Mouse (Mus musculus) embryo, embryonic 10 days (tissue): ENCODE results near the gene Limk2.

ENCODE experiments used
- DNase-seq: peaks from one replicate; pipeline ENCODE4 v3.0.0-alpha.2; 2015; ENCODE audit warnings: low spot score

The Limk2 gene

DNA sequence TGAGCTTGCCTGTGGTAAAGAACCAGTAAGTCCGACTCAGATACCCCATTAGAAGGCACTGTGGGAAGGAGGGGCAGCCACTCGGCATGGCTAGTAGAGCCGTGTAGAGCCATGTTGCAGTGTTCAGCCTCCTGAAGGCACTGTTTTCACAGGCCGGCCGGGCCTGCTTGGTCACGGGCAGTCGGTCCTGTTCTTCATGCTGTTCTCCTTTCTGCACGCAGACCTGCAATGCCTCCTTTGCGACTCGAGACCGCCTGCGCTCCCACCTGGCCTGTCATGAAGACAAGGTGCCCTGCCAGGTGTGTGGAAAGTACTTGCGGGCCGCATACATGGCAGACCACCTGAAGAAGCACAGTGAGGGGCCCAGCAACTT lies 110.2 kb downstream of the Limk2 start:
- DNase-seq = no peak

DNA sequence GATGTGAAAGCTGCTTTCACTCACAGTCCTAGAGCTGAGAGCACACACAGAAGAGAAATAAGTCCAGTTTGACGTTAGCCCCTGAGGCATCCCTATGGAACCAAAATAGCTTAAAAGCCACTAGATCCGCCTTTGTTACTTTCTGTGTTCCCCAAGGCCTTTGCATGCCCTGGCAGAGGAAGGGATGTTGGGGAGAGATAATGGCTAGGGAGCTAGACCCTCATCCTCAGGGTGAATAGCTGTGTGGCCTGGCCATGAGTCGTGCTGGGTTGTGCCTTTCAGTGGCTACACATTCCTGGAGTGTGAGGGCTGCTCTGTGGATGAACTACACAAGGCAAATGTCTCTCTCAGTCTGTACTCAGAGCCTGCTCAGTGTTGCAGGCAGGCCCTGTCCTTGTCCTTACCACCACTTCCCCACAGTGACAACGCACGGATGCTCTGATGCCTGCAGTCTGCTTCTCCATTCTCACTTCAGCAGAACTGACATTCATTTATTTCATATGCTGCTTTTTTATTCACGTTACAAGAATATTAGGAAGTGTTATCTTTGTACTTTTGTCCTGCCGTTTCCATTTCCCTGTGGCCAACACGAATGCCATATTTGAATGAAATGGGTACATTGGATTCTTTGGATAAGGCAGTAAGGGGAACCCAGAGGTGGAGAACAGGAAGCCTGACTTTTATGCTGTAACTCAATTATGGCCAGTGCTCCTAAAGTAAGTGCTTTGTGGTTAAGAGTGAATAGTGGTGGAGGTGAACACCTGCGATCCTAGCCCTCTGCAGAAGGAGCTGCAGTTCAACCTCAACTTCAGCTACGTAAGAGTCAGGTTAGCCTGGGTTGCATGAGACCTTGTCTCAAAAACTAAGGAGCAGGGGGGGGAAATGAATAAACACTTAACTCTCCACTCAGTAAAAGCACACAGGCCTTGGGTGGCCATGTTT lies 110.8 kb downstream of the Limk2 start:
- no peak for DNase-seq

DNA sequence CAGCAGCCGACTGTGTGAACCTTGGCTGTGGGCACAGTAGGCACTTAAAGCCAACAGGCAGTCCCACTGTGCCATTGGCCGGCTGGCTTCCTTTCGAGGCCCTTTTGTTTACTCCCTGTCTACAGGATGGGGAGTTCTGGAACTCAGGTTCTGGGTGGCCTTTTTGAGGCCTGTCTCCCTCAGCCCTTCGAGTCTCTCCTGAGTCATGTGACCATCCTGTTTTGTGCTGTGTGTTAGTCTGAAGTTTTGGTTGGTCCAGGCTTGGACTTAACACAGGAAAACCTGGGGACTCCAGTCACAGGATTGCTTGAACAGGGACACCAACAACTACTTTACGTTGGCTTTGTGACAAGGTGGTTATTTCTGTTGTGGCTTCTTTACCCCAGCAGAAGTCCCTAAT lies 112.9 kb downstream of the Limk2 start:
- no peak for DNase-seq

DNA sequence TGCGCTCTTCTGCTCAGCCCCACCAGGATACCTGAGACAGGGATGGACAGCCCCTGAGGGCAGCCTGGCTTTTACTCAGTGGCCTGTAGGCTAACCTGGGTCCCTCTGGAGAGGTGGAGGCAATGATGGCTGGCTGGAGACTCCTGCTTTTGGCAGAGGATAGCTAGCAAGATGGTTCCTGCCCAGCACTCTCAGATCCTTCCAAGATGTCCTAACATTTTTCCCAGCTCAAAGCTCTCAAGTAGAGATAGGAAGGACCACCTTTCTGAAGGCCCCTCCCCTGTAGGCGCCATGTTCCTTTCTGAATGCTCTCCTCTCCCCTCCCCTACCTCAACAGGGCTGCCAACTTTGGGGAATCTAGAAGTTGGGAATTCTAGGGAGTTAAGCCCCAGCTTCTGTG lies 114.3 kb downstream of the Limk2 start:
- no peak for DNase-seq
